Comparison of ENCODE assay signal across 22 mouse cellular contexts in genomic region chr2:26286391-26286790, GRCm38 (mm10). TPM values are rescaled to one million over a fixed set of nuclear protein-coding genes. Genes with fewer than 3 reads are reported as not detected.
"Had no signal": no experiment of that assay in that cellular context is flagged by ENCODE, and none has a peak within 500 bp of the region (broad histone marks: within the 10 kb centered on the region; RNA-seq: fewer than 3 reads in every experiment).

No protein-coding gene starts in this region.

- H3K4me1 ChIP-seq: limb, embryonic 12.5 days; liver, embryonic 15.5 days; midbrain, embryonic 13.5 days had no signal

- H3K36me3 ChIP-seq: limb, embryonic 12.5 days; limb, embryonic 15.5 days; liver, embryonic 15.5 days; midbrain, embryonic 10.5 days; midbrain, embryonic 13.5 days; neural tube, embryonic 12.5 days had no signal

- DNase-seq: kidney, adult 18-20 months; kidney, postnatal 4 days; lung, adult 18-20 months; thymus, adult 2 months; thymus, postnatal 14 days; thymus, postnatal 4 days had no signal

- H3K4me3 ChIP-seq: layer of hippocampus, adult 2 months; limb, embryonic 12.5 days; limb, embryonic 15.5 days; liver, embryonic 15.5 days; midbrain, embryonic 10.5 days; midbrain, embryonic 13.5 days; myocyte; neural tube, embryonic 12.5 days had no signal

- H3K9me3 ChIP-seq: limb, embryonic 12.5 days; limb, embryonic 15.5 days; liver, embryonic 15.5 days; midbrain, embryonic 10.5 days; midbrain, embryonic 13.5 days; neural tube, embryonic 12.5 days had no signal

- ATAC-seq: intestine, embryonic 16.5 days; lung, postnatal 0 days; midbrain, embryonic 13.5 days; midbrain, embryonic 16.5 days had no signal

- H3K27me3 ChIP-seq: limb, embryonic 12.5 days; limb, embryonic 15.5 days; liver, embryonic 15.5 days; midbrain, embryonic 13.5 days; neural tube, embryonic 12.5 days had no signal

- H3K9ac ChIP-seq: limb, embryonic 15.5 days; liver, embryonic 15.5 days; midbrain, embryonic 13.5 days; neural tube, embryonic 12.5 days had no signal

- H3K4me2 ChIP-seq: limb, embryonic 12.5 days; limb, embryonic 15.5 days; liver, embryonic 11.5 days; liver, embryonic 15.5 days; midbrain, embryonic 13.5 days; neural tube, embryonic 12.5 days had no signal

- H3K27ac ChIP-seq: layer of hippocampus, adult 2 months; limb, embryonic 12.5 days; limb, embryonic 15.5 days; liver, embryonic 15.5 days; macrophage; midbrain, embryonic 10.5 days; midbrain, embryonic 13.5 days; neural tube, embryonic 12.5 days; stomach, postnatal 0 days had no signal

RNA-seq across cellular contexts. Expression of gene Ccdc187, which starts 8.0 kb away (rescaled TPM):
- total RNA-seq: megakaryocyte, adult 5-6 weeks; monocyte, adult 5-6 weeks had no signal
- polyA plus RNA-seq: limb, embryonic 12.5 days; liver, embryonic 11.5 days; macrophage had no signal
